Mouse (Mus musculus) ovary, postnatal 14 days (tissue): ENCODE measurements at regions not wholly inside any gene's neighbourhood (a gene's known extent, or its start where the extent isn't known, plus 50 kb on each side); places are given as distances from the start of the nearest gene placed in this dataset.

Experiments
- DNase-seq: peaks from one replicate; pipeline ENCODE4 v3.0.0; 2022; ENCODE audit warnings: low spot score

DNA sequence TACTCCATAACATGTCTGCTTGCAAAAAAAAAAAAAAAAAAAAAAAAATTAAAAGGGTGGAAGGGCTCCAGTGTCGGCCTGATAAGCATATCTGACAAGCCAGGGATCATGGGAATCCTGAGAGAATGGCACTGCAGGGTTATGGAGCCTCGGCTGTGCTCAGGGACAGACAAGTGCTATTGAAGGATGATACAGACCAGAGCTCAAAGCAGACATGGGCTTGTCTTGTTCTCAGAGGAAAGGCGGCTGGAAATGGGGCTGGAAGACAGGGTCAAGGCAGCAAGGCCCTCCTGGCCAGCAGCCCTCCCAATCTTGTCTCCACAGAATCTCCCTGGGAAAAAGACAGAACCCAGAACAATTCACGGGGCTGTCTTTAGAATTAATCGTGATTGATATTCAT, 449.0 kb downstream of the Insc start:
- no peak for DNase-seq

- no peak for DNase-seq
These were observed 449.7 kb downstream of the Insc start for GRCm38 (mm10) chr7:115192992-115193761.

DNA sequence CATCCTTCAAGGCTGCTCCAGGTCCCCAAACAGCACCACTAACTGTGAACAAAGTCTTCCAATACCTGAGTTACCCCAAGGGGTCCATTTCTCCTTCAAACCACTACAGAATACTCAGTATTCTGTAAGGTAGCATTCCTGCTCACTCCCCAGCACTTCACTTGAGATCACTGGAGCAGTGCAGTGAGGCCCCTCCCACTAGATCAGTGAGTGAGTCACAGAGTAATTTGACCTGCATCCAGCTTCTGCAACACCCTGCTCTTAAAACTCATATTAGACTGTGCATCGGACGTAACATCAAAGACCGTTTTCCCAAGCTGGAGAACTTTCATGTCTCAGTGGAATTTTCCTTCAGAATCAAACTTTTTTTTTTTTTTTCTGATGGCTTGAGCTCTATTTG, 461.4 kb downstream of the Insc start:
- peak; percentile 13 for DNase-seq

DNA sequence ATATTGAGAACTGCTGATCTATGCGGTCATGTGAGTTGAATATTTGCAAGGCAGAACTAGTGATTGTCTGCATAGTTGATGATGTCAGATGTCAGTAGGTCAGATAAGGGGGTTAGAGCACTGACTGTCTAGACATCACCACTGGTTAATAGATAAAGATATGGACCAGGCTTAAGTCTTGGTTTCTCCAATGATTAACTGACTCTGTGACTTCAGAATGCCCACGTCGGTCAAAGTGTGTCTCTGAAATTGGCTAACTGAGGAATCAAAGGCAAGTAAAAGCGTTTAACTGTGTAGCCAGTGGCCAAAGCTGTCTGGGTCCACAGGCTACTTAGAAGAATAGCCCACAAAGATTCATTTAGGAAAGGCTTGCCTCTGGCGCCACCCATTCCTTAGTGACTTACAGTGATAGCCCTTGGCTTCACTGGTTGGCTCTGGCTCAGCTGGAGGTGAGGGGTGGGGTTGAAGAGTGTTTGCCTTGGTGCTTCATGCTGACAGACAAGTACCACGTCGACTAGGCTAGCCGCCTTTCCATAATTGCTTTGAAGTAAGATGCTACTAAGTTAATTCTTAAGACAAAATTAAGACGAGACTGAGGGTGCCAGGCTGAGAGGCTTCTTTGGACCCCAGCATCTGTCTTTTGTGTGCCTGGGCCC, 463.1 kb downstream of the Insc start:
- no peak for DNase-seq

DNA sequence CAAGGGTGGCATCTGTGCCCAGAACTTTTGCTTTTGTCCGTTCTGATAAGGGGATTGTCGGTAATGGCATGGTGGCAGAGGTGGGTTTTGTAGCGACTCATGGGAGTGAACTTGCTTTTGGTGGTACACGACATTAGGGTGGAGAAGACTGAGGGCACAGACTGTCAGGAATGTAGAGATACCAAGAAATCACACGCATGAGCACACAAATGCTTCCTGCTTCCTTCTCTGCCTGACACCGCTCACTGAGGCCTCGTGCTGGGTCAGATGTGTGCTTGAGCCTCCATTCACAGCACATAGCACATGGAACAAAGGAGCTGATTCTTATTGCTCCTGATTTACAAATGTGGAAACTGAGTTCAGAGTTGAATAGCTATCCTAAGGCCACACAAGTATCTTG, 465.3 kb downstream of the Insc start:
- DNase-seq = no peak

DNA sequence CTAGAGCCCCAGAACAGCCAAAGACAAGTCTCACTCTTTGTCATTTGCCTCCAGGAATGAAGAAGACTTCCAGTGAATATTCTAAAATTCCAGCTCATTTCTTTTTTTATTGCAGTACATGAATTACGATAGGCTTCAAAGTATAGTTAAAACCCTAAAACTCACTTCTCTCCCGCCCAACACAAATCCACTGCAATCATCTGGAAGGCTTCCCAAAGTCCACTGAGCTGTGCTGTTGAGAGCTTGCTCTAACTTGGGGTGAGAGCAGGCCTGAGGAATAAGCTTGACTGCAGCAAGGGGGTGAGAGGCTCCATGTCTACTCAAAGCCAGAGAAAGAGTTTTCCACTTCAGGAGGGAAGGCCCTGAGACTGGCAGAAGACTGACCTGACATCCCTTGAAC, 466.5 kb downstream of the Insc start:
- DNase-seq = no peak

DNA sequence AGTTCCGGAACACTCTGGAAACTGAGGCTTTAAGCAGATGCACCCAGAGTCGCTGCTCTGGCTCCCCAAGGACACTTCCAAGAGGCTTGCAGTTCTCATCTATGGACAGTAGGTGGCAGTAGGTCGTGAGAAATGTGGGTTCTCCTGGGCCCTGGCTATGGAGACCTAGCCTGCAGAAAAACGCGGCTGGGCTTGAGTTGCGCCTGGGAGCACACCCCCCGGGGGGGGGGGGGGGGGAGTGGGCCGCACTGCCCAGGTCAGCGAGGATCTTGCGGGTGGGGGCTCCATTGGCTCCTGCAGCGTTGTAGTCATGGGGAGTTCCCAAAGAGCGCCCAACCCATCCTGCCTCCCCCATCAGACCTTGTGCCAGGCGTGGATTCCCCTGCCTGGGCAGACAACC, 473.3 kb downstream of the Insc start:
- DNase-seq = peak; percentile 86

- DNase-seq = no peak
These were observed 473.8 kb downstream of the Insc start for GRCm38 (mm10) chr7:115217255-115217654.

DNA sequence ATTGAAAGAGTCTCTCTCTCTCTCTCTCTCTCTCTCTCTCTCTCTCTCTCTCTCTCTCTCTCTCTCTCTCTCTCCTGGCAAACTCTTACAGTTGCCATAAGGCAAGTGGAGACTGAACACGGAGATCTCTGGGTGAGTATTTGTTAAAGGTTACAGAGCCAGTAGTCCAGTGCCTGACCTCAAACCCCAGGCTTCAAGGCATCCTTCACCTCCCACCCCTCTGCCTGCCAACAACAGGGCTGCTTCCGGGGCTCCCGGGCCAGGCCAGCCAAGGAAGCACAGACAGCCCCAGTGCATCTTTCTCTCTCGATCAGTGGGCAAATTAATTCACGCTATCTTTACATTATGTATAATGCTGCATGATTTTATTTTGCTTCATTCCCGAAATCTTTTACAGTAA, 474.2 kb downstream of the Insc start:
- DNase-seq = no peak

- no peak for DNase-seq
These were observed 475.2 kb downstream of the Insc start for GRCm38 (mm10) chr7:115218596-115219180.

DNA sequence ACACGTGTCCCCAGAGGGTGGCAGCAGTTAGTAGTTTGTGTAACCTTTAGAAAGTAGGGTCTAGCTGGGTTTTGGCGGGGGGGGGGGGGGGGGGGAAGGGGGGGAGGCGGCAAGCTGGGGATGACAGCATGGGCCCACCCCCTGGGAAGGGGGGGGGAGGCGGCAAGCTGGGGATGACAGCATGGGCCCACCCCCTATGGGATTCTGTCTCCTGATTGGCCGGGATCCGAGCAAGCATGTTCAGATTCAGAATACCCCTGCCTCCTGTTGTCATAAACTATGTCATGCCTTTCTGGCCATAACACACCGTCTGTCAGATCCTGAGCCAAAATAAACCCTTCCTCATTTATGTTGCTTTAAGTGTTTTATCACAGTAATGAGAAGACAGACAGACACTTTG, 479.1 kb downstream of the Insc start:
- no peak for DNase-seq

DNA sequence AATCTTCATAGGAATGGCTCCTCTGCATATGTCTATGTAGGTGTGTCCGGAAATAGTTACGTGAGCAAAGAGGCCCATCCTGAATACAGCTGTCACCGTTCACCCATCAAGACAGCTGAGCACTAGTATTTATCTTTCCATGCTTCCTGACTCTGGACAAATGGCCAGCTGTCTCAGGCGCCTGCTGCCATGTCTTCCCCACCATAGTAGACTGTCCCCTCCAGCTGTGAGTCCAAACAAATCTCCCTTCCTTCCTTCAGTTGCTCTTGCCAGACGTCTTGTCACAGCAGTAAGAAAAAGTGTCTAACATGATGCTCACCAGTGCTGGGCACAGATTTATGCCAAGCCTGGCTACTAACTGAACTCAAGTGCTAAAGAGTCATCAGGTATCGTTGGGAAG, 487.0 kb downstream of the Insc start:
- no peak for DNase-seq

GRCm38 (mm10) chr7:115233850-115234436, 490.4 kb downstream of the Insc start:
- no peak for DNase-seq

GRCm38 (mm10) chr7:115237131-115237530, 493.6 kb downstream of the Insc start:
- DNase-seq = no peak

DNA sequence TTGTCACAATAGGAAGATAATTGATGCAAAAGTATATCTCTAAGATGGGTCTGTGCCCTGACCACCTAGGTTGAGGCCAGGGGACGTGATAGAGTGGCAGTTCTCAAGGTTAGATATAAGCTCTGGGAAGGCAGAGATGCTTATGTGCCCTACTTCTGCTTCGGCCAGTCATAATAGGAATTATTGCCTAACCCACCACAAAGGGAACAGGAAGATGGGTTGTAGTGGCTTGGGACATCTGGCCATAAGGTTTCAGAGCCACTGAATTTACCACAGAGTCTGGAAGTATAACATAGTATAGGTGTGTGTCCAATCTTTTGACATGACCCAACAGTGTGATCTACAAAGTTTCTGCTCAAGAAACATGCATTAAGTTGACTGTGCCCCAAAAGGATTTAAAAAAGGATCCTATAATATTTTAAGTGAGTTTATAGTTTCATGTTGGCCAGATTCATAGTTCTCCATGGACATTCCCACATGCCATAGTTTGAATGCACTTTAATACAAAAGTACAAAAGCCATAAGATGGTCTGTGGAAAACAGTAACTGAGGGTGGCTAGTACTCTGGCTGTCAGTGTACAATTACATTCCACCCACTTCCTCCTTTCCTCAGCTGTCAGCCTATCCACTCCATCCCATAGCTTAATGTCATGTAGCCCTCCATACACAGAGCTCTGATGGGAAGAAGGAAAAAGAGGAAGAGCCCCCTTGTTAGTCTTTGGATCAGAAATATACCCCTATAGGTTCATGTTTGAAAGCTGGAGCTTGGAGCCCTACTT, 508.3 kb downstream of the Insc start:
- DNase-seq = no peak

- DNase-seq = no peak
These were observed 508.9 kb downstream of the Insc start for GRCm38 (mm10) chr7:115252370-115252750.

GRCm38 (mm10) chr7:115258626-115259025, 515.1 kb downstream of the Insc start:
- no peak for DNase-seq

- DNase-seq = no peak
These were observed 519.6 kb downstream of the Insc start for GRCm38 (mm10) chr7:115263082-115263481.

GRCm38 (mm10) chr7:115266141-115266540, 522.6 kb downstream of the Insc start:
- DNase-seq = no peak

DNA sequence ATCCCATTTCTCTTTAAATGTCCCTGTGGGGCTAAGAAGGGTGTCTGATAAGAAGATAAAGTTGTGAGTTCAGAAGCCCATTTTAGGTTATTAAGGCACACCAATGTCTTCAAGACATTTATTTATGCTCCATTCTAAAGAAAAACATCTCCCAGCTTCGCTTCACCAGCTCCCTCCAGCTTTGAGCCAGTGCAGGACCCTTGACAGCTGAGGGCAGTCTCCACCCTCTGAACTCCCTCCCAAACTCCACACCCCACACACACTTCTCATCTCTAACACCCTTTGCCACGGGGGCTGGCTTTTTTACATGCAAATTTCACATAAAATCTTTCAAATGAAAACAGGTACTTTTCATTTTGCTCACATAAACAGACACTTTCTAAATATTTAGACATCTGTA, 527.3 kb downstream of the Insc start:
- DNase-seq = no peak

DNA sequence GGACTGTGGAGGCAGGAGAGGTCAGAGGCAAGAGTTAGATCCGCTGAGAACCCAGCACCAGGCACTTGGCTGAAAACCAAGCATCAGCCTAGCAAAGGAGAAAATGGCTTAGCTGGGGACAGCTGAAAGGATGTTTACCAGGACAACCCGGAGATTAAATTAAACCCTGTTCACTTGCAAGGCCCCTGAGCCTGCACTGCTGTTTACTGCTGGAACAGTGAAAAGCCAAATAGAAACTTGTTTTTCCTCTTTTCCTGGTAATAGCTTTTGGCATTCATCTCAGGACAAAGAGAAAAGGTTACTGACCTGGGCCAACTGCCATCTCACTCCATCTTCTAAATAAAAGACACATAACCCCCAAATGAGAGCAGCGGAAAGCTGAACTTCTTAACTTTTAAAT, 531.3 kb downstream of the Insc start:
- DNase-seq = peak; percentile 15

DNA sequence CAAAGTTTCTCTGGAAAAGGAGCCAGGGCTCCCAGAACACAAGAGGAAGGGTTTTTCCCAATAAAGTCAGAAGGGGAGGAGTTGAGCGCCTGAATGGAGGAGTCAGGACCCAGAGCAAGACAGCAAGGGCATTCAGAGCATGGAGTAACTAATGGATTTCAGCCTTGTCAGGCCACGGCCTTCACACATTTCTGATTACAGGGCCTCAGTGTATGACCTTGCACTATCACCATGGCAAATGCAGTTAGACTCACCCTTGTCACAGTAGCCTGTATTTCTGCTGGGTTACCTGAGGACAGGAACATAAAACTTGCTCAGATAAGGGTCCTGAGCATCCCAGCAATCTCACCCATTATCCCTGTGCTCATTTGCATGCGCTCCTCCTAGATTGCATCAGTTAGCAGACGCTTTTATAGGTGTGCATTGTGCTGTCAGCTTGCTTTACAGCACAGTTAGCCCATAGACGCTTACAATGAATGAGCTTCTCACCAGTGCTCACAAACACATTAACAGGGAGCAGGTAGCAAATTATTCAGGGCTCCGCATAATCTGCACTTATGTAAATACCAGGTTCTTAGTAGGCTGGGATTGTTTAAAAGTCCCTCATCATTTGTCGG, 547.4 kb downstream of the Insc start:
- DNase-seq = no peak
